Mouse (Mus musculus) adrenal gland (tissue): Measurements from ENCODE around the gene Fam102b.

Experiments
- intact Hi-C: fragments of 180-260 bp; cut with DNase I; formaldehyde crosslinking; loops from one replicate; pipeline ENCODE4 v1.15.1; 2025
- microRNA-seq, 2 experiments: library from miRNA; unstranded; fragments of <30 nt; microRNA quantifications; one replicate each; pipeline ENCODE4; 2019

The Fam102b gene

DNA sequence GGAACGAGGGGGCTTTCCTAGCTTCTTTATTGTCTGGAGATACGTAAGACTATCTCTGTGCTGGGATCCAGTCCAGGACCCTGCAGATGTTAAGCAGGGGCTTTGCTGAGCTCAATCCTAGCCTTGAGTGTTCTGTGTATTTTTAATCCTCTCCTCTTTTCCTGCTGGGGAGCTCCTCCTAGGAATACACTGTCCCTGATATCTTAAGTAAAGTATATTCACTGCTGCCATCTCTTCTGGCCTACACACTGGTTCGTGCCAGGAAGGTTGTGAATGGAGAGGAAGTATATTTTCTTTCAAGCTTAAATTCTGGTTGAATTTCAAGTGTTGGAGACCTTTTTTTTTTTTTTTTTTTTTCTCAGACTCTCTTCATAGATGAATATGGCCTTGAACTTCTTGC lies 64.1 kb downstream of the Fam102b start:
- intact Hi-C loops = no loop called here

DNA sequence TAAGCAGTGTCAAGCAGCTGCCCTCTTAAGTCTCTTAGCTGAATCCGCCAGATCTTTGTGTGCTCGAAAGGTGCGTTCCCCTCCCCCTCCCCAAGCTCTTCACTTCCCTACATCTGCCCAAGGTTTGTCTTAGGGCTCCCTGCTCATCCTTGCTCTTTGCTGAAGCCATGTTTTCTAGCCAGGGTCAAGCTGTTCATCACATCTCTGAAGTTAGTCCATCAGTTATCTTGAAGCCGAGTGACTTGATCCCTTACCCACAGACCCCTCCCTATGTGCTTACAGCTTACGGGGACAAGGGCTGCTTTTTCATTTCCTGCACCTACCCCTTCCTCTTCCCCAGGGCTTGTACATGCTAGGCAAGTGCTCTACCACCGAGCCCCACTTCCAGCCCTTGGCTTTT lies 65.8 kb downstream of the Fam102b start:
- intact Hi-C loops = no loop called here

DNA sequence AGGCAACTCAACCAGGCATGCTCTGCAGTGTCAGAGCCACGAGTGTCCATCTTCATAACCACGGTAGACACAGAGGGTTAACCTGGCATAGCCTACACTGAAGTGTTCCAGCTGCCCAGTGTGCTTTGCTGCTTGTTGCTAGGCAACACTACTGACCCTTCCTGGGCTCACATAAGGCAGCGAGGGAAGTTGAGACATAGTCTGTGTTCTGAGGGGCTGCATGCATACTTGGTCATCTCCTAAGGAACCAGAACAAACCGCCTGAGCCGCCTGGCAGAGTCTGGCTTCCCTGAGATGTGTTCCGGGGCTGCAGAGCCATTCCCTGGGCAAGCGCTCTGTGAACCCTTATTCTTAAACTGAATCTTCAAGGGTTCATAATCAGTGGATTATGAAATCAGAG lies 66.2 kb downstream of the Fam102b start:
- intact Hi-C loops = no loop called here

DNA sequence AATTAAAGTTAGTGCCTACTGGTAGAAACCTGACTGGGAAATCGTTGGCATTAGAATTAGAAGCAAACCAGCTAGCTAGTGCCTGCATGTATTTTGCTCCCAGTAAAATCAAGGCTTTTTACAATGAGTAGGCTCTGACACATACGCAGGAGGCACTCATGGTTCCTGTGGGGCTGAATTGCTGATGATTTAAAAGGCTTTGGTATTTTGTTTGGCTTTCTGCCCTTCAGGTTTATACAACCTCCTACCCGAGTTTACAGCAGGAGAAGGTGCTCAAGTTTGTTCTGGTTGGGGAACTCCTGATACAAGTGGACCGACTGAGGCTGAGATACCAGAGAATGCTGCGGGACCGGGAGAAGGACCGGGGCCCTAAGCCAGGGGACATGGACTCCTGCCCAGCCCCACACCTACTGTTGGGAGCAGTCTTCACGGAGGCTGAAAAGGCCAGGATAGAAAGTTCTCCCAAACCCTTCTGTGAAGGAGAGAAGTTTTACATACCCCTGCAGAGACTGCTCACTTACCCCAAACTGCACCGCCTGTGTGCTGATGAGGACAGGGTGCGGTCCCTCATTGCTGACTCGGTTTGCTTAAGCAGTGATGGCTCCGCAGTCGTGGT lies 67.6 kb downstream of the Fam102b start:
- intact Hi-C loops = no loop called here

DNA sequence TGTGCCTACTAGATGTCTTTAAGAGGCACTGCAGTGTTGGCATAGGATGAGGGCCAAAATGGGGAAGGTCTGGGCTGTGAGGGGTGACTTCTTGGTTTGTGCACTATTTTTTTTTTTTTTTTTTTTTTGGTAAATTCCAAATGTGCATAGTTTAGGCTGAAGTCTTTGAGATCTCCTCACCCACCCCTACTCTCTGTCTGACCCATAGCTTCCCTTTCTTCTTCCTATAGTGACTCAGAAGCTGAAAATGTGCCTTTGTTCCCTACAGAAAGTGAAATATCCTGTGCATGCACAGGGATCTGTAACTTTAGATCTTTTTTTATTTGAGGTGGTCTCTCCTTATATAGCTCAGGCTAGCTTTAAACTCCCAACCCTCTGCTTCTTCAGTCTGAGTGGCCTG lies 69.4 kb downstream of the Fam102b start:
- intact Hi-C loops = no loop called here

DNA sequence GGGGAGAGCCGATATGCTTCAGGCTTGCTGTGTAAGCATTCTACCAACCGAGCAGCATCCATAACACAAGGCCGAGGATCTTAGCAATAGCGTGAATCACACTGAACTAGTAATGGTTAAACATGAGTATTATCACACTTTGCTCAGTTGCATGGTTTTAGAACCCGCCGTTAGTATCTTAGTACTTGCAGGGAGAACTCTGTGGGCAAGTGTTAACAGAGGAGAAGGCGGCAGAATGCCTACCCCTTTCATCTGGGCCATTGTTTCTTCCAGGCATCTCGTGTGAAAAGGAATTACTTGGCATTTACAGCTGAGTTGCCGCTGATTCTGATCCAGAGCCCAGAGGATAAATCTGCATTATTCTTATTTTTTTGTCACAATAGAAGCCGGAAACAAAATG lies 86.4 kb downstream of the Fam102b start:
- intact Hi-C loops = no loop called here

DNA sequence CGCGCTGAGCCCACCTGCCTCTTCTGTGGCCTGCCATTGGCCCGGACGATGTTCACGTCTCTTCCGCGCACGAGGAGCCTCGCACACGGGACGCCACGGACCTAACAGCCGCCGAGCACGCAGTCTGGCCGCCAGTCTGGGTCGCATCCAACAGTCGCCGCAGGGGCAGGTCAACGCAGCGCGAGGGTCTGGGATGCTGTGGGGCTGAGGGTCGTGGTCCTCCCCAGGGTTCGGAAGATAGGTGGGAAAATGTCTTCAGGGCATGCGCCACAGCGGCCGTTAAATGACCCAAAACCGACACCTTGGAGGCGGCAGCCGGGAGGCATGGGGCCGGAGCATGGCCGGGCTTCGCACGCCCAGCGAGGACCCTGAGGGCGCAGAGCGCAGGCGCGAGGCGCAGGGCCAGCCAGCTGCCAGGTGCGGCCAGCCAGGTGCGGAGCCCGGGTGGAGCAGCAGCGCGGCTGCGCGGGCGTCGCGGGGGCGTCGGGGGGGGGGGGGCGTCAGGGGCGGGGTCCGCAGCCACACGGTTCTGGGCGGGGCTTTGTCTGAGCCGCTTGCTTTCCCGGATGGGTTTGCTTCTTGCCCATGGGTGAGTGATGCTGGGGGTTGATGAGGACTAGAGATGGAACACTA lies 87.3 kb downstream of the Fam102b start, which contains the start of gene Gm9857:
TSS of gene Gm9857 (minus strand) at position 445 of the 633 bp plus-strand sequence.
- intact Hi-C loops = no loop called here

DNA sequence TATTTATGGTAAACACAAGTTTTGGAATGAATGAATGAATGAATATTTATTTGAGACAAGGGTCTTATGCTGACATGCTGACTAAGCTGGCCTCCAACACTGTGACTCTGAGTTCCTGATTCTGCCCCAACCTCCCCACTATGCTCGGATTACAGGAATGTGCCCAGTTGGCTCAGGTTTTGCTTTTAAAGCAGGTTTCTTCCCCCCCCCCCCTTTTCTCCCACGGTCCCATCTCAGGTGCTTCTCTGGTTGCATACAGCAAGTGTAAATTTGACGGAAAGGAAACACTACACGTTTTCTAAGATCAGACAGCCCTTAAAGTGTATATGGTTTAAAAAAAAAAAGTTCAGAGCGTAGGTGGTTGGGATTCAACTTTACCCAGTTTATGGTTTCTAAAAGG lies 87.8 kb downstream of the Fam102b start, which contains the start of gene Henmt1:
TSS of gene Henmt1 (plus strand) at position 301 of the 400 bp plus-strand sequence.
- intact Hi-C loops = no loop called here

DNA sequence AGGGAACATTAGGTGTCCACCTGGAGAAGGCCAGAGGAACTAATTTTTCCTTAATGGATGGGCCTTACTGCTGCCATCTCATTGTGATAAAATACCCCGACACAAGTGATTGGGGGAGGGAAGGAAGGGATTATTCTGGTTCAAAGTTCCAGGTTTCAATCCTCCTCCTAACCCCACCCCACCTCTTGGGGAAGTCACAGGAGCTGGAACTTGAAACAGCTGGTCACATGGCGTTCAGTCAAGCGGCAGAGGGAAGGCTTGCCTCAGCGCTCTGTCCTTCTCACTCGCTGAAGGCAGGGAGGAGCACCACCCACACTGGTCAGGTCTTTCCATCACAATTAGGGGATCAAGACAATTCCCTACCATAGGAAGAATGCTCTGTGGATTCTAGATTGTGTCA lies 88.7 kb downstream of the Fam102b start:
- intact Hi-C loops = no loop called here

DNA sequence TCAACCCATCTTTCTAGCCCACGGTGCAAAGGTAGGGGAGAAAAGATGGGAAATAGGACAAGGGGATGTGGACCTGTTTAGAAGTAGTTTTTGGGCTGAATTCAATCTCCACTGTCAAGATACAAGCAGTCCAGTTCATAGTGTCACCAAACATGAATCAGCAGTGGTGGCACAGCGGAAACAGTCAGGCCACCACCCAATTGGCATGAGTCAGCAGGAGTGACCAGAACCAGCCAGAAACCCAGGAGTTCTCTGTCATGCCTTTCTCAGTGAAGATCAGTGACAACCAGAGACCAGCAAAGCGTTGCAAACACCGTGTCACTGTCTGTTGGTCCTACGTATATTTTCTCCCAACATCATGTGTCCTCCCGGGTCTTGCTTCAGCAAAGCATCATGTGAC lies 93.8 kb downstream of the Fam102b start:
- intact Hi-C loops = no loop called here

DNA sequence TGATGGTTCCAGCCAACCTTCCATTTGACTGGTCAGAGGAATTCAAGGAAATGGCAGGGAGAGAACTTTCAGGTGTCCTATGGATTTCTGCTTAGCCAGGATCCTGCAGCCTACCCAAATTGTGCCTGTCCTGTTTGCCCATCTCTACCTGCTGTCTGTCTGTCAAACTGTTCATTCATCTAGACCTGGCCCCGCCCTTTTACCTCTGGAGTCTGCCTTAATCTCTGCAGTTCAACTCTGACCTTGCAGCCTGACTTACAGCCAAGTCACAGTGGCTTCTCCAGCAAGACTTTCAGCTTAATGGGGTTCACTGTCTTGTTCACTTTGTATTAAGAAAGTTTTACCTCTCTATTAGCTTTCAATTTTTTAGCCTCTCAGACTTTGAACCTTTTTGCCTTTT lies 101.1 kb downstream of the Fam102b start:
- intact Hi-C loops = no loop called here

DNA sequence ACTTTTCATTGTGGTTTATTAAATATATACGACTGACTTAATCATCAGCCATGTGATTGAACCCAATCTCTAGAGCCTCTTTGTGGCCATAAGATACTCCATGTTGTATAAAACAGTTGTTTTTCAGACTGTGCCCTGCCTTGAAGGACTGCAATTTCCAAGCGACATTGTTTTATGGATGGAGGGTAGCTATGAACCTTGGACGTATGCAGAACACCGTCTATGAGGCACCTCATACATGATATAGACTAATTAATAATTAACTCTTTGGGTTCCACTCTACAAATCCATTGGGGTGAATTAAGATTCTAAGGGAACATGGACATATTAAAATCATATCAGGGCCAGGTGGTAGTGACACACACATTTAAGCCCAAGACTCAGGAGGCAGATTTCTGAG lies 101.7 kb downstream of the Fam102b start:
- intact Hi-C loops = no loop called here

DNA sequence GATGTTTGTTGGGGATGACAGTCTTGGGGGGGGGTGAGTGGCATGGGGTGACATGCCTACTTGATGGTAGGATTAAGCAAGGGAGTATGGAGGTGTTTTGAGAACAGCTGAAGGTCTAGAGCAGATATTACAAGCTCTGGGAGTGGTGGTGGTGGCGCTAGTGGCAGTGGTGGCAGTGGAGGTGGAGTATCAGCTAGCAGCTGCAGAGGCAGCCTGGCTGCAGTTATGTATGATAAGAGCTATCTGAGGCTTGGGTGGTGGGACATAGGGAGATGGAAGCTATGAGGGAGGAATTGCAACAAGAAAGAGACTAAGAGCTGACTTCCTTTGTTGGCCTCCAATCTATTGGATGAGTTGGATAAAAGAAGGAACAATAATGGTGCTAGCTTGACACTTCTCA lies 105.6 kb downstream of the Fam102b start:
- intact Hi-C loops = no loop called here

Small RNA genes lying within 50 kb of the gene (microRNA-seq; reads per million reads assigned to microRNA genes)
- gene Gm44384 = 0 reads per million in 2 experiments
